Comparison of ENCODE assay signal across 26 mouse cellular contexts in the genomic region with DNA sequence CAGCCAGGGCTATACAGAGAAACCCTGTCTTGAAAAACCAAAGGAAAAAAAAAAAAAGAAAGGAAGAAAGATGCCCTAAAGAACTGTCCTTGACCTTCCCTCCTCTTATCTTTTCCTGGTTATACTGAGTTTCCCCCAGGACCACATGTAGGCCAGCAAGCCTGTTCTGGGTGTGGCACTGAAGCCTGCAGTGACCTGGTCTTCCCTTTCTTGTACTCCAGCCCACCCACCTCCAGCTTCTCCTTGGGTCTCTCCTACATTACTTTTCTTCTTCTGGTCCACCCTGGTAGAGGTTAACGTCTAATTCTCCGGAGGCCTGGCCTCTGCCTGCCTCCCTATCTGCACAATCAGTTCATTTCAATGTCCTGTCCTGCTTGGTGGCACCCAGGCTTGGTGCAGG. TPM values are rescaled to one million over a fixed set of nuclear protein-coding genes. Genes with fewer than 3 reads are reported as not detected.
A peak's percentile ranks its signal among the peaks of the same experiment; 100 is the strongest.
DNase-seq lines count a peak whose midpoint lies in the region; ATAC-seq and TF ChIP-seq lines count a peak whose summit lies in the region.
"Had no signal": no experiment of that assay in that cellular context is flagged by ENCODE, and none has a peak within 500 bp of the region (broad histone marks: within the 10 kb centered on the region; RNA-seq: fewer than 3 reads in every experiment).

No protein-coding gene starts in this region.

- 81% methylated on average over 2 of the region's 2 CpGs for WGBS in hindbrain, embryonic 10.5 days
- WGBS in hindbrain, embryonic 12.5 days: 80% methylated on average over 2 of the region's 2 CpGs
- WGBS in midbrain, embryonic 12.5 days: 98% methylated on average over 2 of the region's 2 CpGs
- WGBS in midbrain, embryonic 13.5 days: 85% methylated on average over 2 of the region's 2 CpGs
- 94% methylated on average over 2 of the region's 2 CpGs for WGBS in forebrain, embryonic 15.5 days
- 53% methylated on average over 2 of the region's 2 CpGs for WGBS in small intestine, adult 2 months
- WGBS in kidney, embryonic 16.5 days: 81% methylated on average over 2 of the region's 2 CpGs

- no peak overlapping the region for H3K4me3 ChIP-seq in hindbrain, embryonic 10.5 days
- no peak overlapping the region for H3K4me3 ChIP-seq in hindbrain, embryonic 12.5 days
- no peak overlapping the region for H3K4me3 ChIP-seq in midbrain, embryonic 12.5 days
- H3K4me3 ChIP-seq in midbrain, embryonic 13.5 days (replicated peaks): no peak overlapping the region
- H3K4me3 ChIP-seq in forebrain, embryonic 15.5 days: no peak overlapping the region
- no peak overlapping the region for H3K4me3 ChIP-seq in small intestine, adult 2 months (ENCODE audit: low read depth, low read length)
- no peak overlapping the region for H3K4me3 ChIP-seq in kidney, embryonic 16.5 days (ENCODE audit: low read length)
- H3K4me3 ChIP-seq: left cerebral cortex, adult 2 months; megakaryocyte, embryonic 14.5 days; neural tube, embryonic 12.5 days had no signal

- H3K27me3 ChIP-seq in hindbrain, embryonic 10.5 days (ENCODE audit: insufficient read depth, poor library complexity, severe bottlenecking): no peaks in the 10 kb centered on the region
- H3K27me3 ChIP-seq in hindbrain, embryonic 12.5 days: no peaks in the 10 kb centered on the region; the same call in 1 of the 2 replicates
- no peaks in the 10 kb centered on the region for H3K27me3 ChIP-seq in midbrain, embryonic 12.5 days
- H3K27me3 ChIP-seq in midbrain, embryonic 13.5 days: no peaks in the 10 kb centered on the region
- no peaks in the 10 kb centered on the region for H3K27me3 ChIP-seq in forebrain, embryonic 15.5 days
- no peaks in the 10 kb centered on the region for H3K27me3 ChIP-seq in small intestine, adult 2 months (ENCODE audit: control insufficient read depth, insufficient read depth, low read length)
- H3K27me3 ChIP-seq in kidney, embryonic 16.5 days (ENCODE audit: insufficient read depth, low read length): no peaks in the 10 kb centered on the region
- H3K27me3 ChIP-seq: neural tube, embryonic 12.5 days had no signal

- H3K9me3 ChIP-seq in hindbrain, embryonic 10.5 days: no peaks in the 10 kb centered on the region
- no peaks in the 10 kb centered on the region for H3K9me3 ChIP-seq in hindbrain, embryonic 12.5 days (replicated peaks)
- no peaks in the 10 kb centered on the region for H3K9me3 ChIP-seq in midbrain, embryonic 12.5 days
- H3K9me3 ChIP-seq in midbrain, embryonic 13.5 days: no peaks in the 10 kb centered on the region
- H3K9me3 ChIP-seq in forebrain, embryonic 15.5 days: no peaks in the 10 kb centered on the region
- H3K9me3 ChIP-seq in kidney, embryonic 16.5 days (ENCODE audit: low read length): no peaks in the 10 kb centered on the region
- H3K9me3 ChIP-seq: megakaryocyte, embryonic 14.5 days; neural tube, embryonic 12.5 days had no signal

- ATAC-seq in hindbrain, embryonic 12.5 days (ENCODE audit: low FRiP score): no peak
- no peak for ATAC-seq in midbrain, embryonic 12.5 days (ENCODE audit: low FRiP score, low read depth)
- ATAC-seq in midbrain, embryonic 13.5 days: no peak
- ATAC-seq in forebrain, embryonic 15.5 days (replicated peaks): no peak
- no peak for ATAC-seq in kidney, embryonic 16.5 days (ENCODE audit: low FRiP score, low TSS enrichment)

- no peak for DNase-seq in hindbrain, embryonic 10.5 days (ENCODE audit: low spot score)
- no peak for DNase-seq in cerebellum, adult 8-10 months
- DNase-seq: adrenal gland, adult 8-10 months; B cell, adult 2 months; cerebellum, postnatal 14 days; gastrocnemius, postnatal 10 days; heart, adult 18-20 months; heart, postnatal 4 days; kidney, adult 8-10 months; kidney, postnatal 25 days; layer of hippocampus, adult 9-11 months; left cerebral cortex, postnatal 4 days; lung, postnatal 14 days; thymus, postnatal 25 days had no signal

- no peaks in the 10 kb centered on the region for H3K36me3 ChIP-seq in hindbrain, embryonic 10.5 days
- no peaks in the 10 kb centered on the region for H3K36me3 ChIP-seq in hindbrain, embryonic 12.5 days
- H3K36me3 ChIP-seq in midbrain, embryonic 12.5 days: no peaks in the 10 kb centered on the region
- H3K36me3 ChIP-seq in midbrain, embryonic 13.5 days: no peaks in the 10 kb centered on the region
- H3K36me3 ChIP-seq in forebrain, embryonic 15.5 days: no peaks in the 10 kb centered on the region
- no peaks in the 10 kb centered on the region for H3K36me3 ChIP-seq in small intestine, adult 2 months (ENCODE audit: control insufficient read depth, insufficient read depth, low read length)
- H3K36me3 ChIP-seq in kidney, embryonic 16.5 days (ENCODE audit: insufficient read depth, low read length): no peaks in the 10 kb centered on the region
- H3K36me3 ChIP-seq: neural tube, embryonic 12.5 days had no signal

- H3K4me1 ChIP-seq in hindbrain, embryonic 10.5 days (replicated peaks): peaks cover 63% of the 10 kb centered on the region
- peaks cover 59% of the 10 kb centered on the region for H3K4me1 ChIP-seq in hindbrain, embryonic 12.5 days
- H3K4me1 ChIP-seq in midbrain, embryonic 12.5 days: peaks cover 59% of the 10 kb centered on the region
- peaks cover 58% of the 10 kb centered on the region for H3K4me1 ChIP-seq in midbrain, embryonic 13.5 days (replicated peaks)
- peaks cover 55% of the 10 kb centered on the region for H3K4me1 ChIP-seq in forebrain, embryonic 15.5 days
- H3K4me1 ChIP-seq in small intestine, adult 2 months (ENCODE audit: control insufficient read depth, insufficient read depth, insufficient read length, low read length): peaks cover 35% of the 10 kb centered on the region; the same call in 1 of the 2 replicates
- no peaks in the 10 kb centered on the region for H3K4me1 ChIP-seq in kidney, embryonic 16.5 days (ENCODE audit: insufficient read depth, low read length)

- H3K27ac ChIP-seq in hindbrain, embryonic 10.5 days: peak overlapping the region; percentile 97
- H3K27ac ChIP-seq in hindbrain, embryonic 12.5 days: no peak overlapping the region
- H3K27ac ChIP-seq in midbrain, embryonic 12.5 days (replicated peaks): peak overlapping the region; percentile 97
- no peak overlapping the region for H3K27ac ChIP-seq in midbrain, embryonic 13.5 days
- peak overlapping the region; percentile 91; the same call in 1 of the 2 replicates for H3K27ac ChIP-seq in forebrain, embryonic 15.5 days (replicated peaks)
- H3K27ac ChIP-seq in small intestine, adult 2 months (ENCODE audit: insufficient read depth, low read depth, low read length): peak overlapping the region; percentile 34; the same call in 1 of the 2 replicates
- no peak overlapping the region for H3K27ac ChIP-seq in kidney, embryonic 16.5 days (ENCODE audit: low read length)
- H3K27ac ChIP-seq: neural tube, embryonic 12.5 days had no signal

- TF ChIP-seq CTCF in small intestine, adult 2 months (IDR thresholded peaks at IDR 0.05; ENCODE audit: extremely low read depth, insufficient read length, insufficient replicate concordance, low read depth, low read length): no peak

- no peak overlapping the region for H3K4me2 ChIP-seq in hindbrain, embryonic 12.5 days (replicated peaks)
- no peak overlapping the region for H3K4me2 ChIP-seq in midbrain, embryonic 12.5 days (replicated peaks)
- no peak overlapping the region for H3K4me2 ChIP-seq in midbrain, embryonic 13.5 days (replicated peaks)
- no peak overlapping the region for H3K4me2 ChIP-seq in forebrain, embryonic 15.5 days (replicated peaks)
- H3K4me2 ChIP-seq in kidney, embryonic 16.5 days (replicated peaks; ENCODE audit: low read depth, low read length): no peak overlapping the region
- H3K4me2 ChIP-seq: neural tube, embryonic 12.5 days had no signal

- TF ChIP-seq POLR2A in small intestine, adult 2 months (IDR thresholded peaks at IDR 0.05; ENCODE audit: low read depth, low read length): no peak

- H3K9ac ChIP-seq in hindbrain, embryonic 12.5 days: no peak overlapping the region
- no peak overlapping the region for H3K9ac ChIP-seq in midbrain, embryonic 12.5 days (replicated peaks)
- no peak overlapping the region for H3K9ac ChIP-seq in midbrain, embryonic 13.5 days (replicated peaks)
- no peak overlapping the region for H3K9ac ChIP-seq in forebrain, embryonic 15.5 days (replicated peaks)
- no peak overlapping the region for H3K9ac ChIP-seq in kidney, embryonic 16.5 days (replicated peaks; ENCODE audit: low read length)
- H3K9ac ChIP-seq: neural tube, embryonic 12.5 days had no signal

RNA-seq across cellular contexts. Expression of a gene that starts 16.7 kb away (rescaled TPM):
- polyA plus RNA-seq in hindbrain, embryonic 10.5 days (2016; fragmentation: Nextera tagmentation; extraction: Ambion mirVana): 31.7 and 33.4 TPM in 2 replicates
- polyA plus RNA-seq in hindbrain, embryonic 12.5 days (2016; fragmentation: Nextera tagmentation; extraction: Ambion mirVana): 28.1 and 30.1 TPM in 2 replicates
- 30.7 and 31.8 TPM in 2 replicates for polyA plus RNA-seq in midbrain, embryonic 12.5 days (2016; fragmentation: Nextera tagmentation; extraction: Ambion mirVana)
- 24.4 and 24.7 TPM in 2 replicates for polyA plus RNA-seq in midbrain, embryonic 13.5 days (2015; fragmentation: Nextera tagmentation; extraction: Ambion mirVana)
- 34.7 and 34.8 TPM in 2 replicates for polyA plus RNA-seq in forebrain, embryonic 15.5 days (2015; fragmentation: Nextera tagmentation; extraction: Ambion mirVana)
- 22.2 and 55.1 TPM in 2 replicates for polyA plus RNA-seq in small intestine, adult 2 months (2012; rRNA removed)
- 23.2 and 23.7 TPM in 2 replicates for polyA plus RNA-seq in kidney, embryonic 16.5 days (2015; fragmentation: Nextera tagmentation; extraction: Ambion mirVana)

RNA-seq across cellular contexts. Expression of a gene that starts 38.8 kb away (rescaled TPM):
- not detected in 2 replicates for polyA plus RNA-seq in hindbrain, embryonic 10.5 days (2016; fragmentation: Nextera tagmentation; extraction: Ambion mirVana)
- 0.21 TPM in 1 of 2 replicates, not detected in the other for polyA plus RNA-seq in hindbrain, embryonic 12.5 days (2016; fragmentation: Nextera tagmentation; extraction: Ambion mirVana)
- not detected in 2 replicates for polyA plus RNA-seq in midbrain, embryonic 12.5 days (2016; fragmentation: Nextera tagmentation; extraction: Ambion mirVana)
- polyA plus RNA-seq in midbrain, embryonic 13.5 days (2015; fragmentation: Nextera tagmentation; extraction: Ambion mirVana): 0.22 and 0.27 TPM in 2 replicates
- polyA plus RNA-seq in forebrain, embryonic 15.5 days (2015; fragmentation: Nextera tagmentation; extraction: Ambion mirVana): 0.31 and 0.39 TPM in 2 replicates
- not detected in 2 replicates for polyA plus RNA-seq in small intestine, adult 2 months (2012; rRNA removed)
- not detected in 2 replicates for polyA plus RNA-seq in kidney, embryonic 16.5 days (2015; fragmentation: Nextera tagmentation; extraction: Ambion mirVana)
- polyA plus RNA-seq: heart, embryonic 14.5 days; liver, adult 2 months; testis, adult 2 months had no signal

Comparison
In these comparisons a context has a peak if more than half of its experiments do, and no peak if none do; other contexts are left out.
1. H3K27ac ChIP-seq: peak in hindbrain, embryonic 10.5 days (single experiment), midbrain, embryonic 12.5 days (single experiment), forebrain, embryonic 15.5 days (single experiment) and small intestine, adult 2 months (single experiment); none in hindbrain, embryonic 12.5 days (single experiment), midbrain, embryonic 13.5 days (single experiment) and kidney, embryonic 16.5 days (single experiment).